Mouse (Mus musculus) embryo, embryonic 10.5 days (tissue): ENCODE measurements at regions not wholly inside any gene's neighbourhood (a gene's known extent, or its start where the extent isn't known, plus 50 kb on each side); places are given as distances from the start of the nearest gene placed in this dataset.
A peak's percentile ranks its signal among the peaks of the same experiment; 100 is the strongest.

Source experiments
- DNase-seq: peaks from one replicate; pipeline ENCODE4 v3.0.0-alpha.2; 2015; ENCODE audit warnings: low spot score

- DNase-seq = peak; percentile 0
These were observed 1267.1 kb upstream of the Gm10800 start for GRCm38 (mm10) chr2:99934209-99934608.
